Mouse (Mus musculus) adrenal gland, postnatal 10 days (tissue): ENCODE results near the gene Slco1a5. TPM values are rescaled to one million over a fixed set of nuclear protein-coding genes. Genes with fewer than 3 reads are reported as not detected.
"Not testable (repeated sequence)": the region's sequence is repeated elsewhere in the genome, so short reads cannot be mapped to it uniquely, and the experiment has no call there.

Experiments
- DNase-seq: peaks from one replicate; pipeline ENCODE4 v3.0.0; 2021; ENCODE audit warnings: mixed read lengths
- total RNA-seq, 2 experiments: library from RNA; stranded (reverse); gene quantifications; 2 replicates each; pipeline ENCODE4 v1.2.3; 2021

The Slco1a5 gene
- total RNA-seq, 2 experiments from 2014 or later: not detected

DNA sequence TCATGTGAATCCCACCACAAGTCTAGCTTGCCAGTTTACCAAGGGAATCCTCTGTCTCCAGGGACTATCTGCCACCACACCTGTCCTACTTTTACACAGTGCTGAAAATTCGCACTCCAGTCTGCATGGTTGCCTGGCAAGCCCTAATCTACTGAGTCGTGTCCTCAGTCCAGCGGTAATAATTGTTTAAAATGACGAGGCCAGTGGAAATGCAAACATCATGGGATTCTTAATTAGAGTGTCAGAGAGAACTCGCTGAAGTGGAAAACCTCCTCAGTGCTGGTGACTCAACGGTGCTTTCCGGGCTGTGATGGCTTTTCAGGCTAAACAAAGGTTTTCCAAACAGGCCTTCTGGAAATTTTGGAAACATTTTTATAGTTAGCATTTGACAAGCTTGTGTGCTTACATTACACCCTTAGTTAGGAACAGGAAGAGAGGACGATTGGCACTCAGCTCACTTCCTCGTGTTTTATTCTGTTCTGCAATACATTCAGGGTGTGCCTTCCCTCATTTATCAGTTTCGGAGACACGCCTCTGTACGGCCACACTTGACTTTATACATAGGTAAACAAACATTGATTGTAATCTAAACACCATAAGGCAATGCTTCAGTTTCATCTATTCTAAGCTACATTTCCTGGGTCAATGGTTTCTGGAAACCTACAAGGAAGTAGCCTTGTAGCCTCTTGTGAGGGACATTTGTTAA, 33.2 kb downstream of the Slco1a5 start:
- no peak for DNase-seq

DNA sequence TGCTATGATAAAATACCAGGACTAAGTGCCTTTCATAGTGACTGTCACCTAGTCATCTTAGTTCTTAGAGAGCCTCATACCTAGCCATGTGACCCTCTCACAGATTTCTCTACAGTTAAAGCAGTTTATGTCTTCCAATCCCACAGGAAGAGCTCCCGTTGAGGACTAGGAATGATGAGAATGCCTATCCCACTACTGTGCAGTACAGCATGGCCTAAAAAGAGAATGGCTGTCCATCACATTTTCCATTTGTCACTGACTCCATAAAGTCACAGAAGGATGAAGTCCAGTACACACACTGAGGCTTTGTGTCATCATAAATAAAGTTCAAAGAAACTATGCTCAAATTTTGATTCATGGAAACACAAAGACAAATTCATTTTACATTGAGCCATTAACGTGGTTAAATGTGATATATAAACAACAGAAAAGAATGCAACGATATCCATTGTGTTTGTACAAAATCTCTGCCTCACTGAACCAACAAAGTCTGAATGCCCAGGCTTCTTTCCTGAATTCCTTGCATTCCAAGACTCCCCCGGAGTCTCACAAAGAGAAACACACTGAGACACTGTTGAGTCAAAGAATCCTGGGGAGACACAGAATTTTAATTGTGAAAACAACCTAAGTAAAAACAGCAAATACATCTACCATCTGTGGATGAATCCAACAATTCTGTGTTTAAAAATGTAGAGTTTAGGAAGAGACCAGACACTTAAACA, 46.9 kb downstream of the Slco1a5 start:
- DNase-seq: no peak

GRCm38 (mm10) chr6:142250738-142251307, 72.0 kb downstream of the Slco1a5 start:
- not testable (repeated sequence) for DNase-seq

GRCm38 (mm10) chr6:142245065-142245464, 77.7 kb downstream of the Slco1a5 start:
- DNase-seq: no peak

GRCm38 (mm10) chr6:142239468-142239867, 83.3 kb downstream of the Slco1a5 start:
- no peak for DNase-seq

- DNase-seq: no peak
Measured at GRCm38 (mm10) chr6:142220138-142220537, 102.6 kb downstream of the Slco1a5 start.

- DNase-seq: no peak
Measured at GRCm38 (mm10) chr6:142211821-142212220, 111.0 kb downstream of the Slco1a5 start.

GRCm38 (mm10) chr6:142209749-142210148, 113.0 kb downstream of the Slco1a5 start:
- DNase-seq: no peak

- no peak for DNase-seq
Measured at GRCm38 (mm10) chr6:142208421-142208820, 114.4 kb downstream of the Slco1a5 start, which contains the start of gene Slco1a6. Slco1a6 (minus strand) TSS chr6:142208521.

- no peak for DNase-seq
Measured at GRCm38 (mm10) chr6:142200524-142200923, 122.3 kb downstream of the Slco1a5 start.

- DNase-seq: no peak
Measured at GRCm38 (mm10) chr6:142194245-142194644, 128.5 kb downstream of the Slco1a5 start.

DNA sequence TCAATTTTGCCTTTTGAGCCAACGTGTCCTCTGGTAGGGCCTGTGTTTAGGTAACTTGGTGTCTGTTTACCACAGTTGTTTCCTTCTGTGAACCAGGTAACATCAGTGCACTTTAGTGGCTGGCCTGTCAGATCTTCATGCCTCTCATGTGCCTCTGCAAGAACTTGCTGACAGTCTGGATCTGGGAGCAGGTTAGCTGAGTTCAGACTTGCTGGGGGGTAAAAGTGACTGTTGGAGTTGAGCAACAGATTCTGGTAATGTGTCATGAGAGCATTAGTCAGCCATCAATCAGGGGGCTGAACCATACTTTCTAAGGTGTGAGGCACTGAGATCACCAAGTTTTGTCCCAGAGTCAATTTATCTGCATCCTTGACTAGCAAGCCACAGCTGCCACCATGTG, 130.8 kb downstream of the Slco1a5 start:
- DNase-seq: no peak

DNA sequence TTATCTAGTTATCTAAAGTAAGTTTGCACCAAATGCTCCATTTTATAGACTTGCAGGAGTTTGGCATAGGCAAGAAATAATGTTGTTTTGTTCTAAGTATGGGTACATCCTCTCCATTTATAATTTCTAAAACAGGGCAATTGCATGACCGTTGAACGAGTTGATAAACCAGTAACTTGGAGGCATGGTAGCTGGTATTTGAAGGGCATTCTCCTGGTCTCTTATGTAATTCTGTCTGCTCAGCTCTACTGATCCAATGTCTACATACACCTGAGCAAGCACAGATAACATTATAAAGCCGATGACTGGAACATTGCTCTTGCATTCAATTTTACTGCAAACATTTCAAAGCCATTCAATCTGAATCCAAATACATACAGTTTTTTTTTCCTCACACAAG, 135.4 kb downstream of the Slco1a5 start:
- DNase-seq: no peak

- DNase-seq: no peak
Measured at GRCm38 (mm10) chr6:142185868-142186415, 136.8 kb downstream of the Slco1a5 start.

Other genes starting within 250 kb of the Slco1a5 start
- gene Slco1a6, start 114.5 kb downstream of the Slco1a5 start, total RNA-seq: under 1 TPM in 1 of 2 experiments, not detected in 1; 0.76 TPM
- gene Iapp, start 24.6 kb downstream of the Slco1a5 start, total RNA-seq: not detected
- 10 to 100 TPM in 1 of 2 experiments, 1 to 10 TPM in 1; 9.6 to 14.7 TPM for gene Pyroxd1, start 22.7 kb upstream of the Slco1a5 start, total RNA-seq
- gene Recql, start 64.1 kb upstream of the Slco1a5 start, total RNA-seq: 10 to 100 TPM; 13.9 to 17.8 TPM
- gene Golt1b, start 64.2 kb upstream of the Slco1a5 start, total RNA-seq: 10 to 100 TPM; 32.5 to 35.0 TPM
- under 1 TPM in 1 of 2 experiments, not detected in 1; 0.18 TPM for gene Spx, start 90.5 kb upstream of the Slco1a5 start, total RNA-seq
- 10 to 100 TPM in 1 of 2 experiments, 1 to 10 TPM in 1; 9.9 to 42.7 TPM for gene Gys2, start 150.1 kb upstream of the Slco1a5 start, total RNA-seq
- 100 to 1,000 TPM; 483 to 579 TPM for gene Ldhb, start 185.0 kb upstream of the Slco1a5 start, total RNA-seq
- 10 to 100 TPM; 22.2 to 23.9 TPM for gene Kcnj8, start 248.6 kb upstream of the Slco1a5 start, total RNA-seq